Mouse (Mus musculus) liver, embryonic 14 days (tissue): Measurements from ENCODE around the gene Chrna10. TPM values are rescaled to one million over a fixed set of nuclear protein-coding genes. Genes with fewer than 3 reads are reported as not detected.

Experiments used
- polyA plus RNA-seq: library from polyadenylated mRNA; depleted of rRNA; stranded (reverse); fragments of >200 nt; gene quantifications from 2 replicates; pipeline ENCODE4 v1.2.3, GENCODE M21; 2012; rRNA removed

Chrna10 gene
- polyA plus RNA-seq = 0.01 TPM in 1 of 2 replicates, not detected in the other

GRCm38 (mm10) chr7:102116579-102117331 is at the start of gene Chrna10:
Gene Chrna10 (minus strand): TSS chr7:102116828.

GRCm38 (mm10) chr7:102109171-102109570 is 7.5 kb downstream of the Chrna10 start, which contains the start of gene Art5:
Gene Art5 (minus strand): TSS chr7:102109489.

GRCm38 (mm10) chr7:102101487-102101886 is 15.1 kb downstream of the Chrna10 start, which contains the start of gene Art1:
Gene Art1 (plus strand): TSS chr7:102101743.

GRCm38 (mm10) chr7:102082816-102083215 is 33.8 kb downstream of the Chrna10 start, which contains the start of gene Trpc2:
Gene Trpc2 (plus strand): TSS chr7:102083116.

GRCm38 (mm10) chr7:102065046-102065891 is 51.4 kb downstream of the Chrna10 start, which contains the start of the genes Rnf121, Xndc1 and Xntrpc:
Gene Rnf121 (minus strand): TSS chr7:102065469.
Gene Xndc1 (plus strand): TSS chr7:102065511.
Gene Xntrpc (plus strand): TSS chr7:102065713.

Other genes starting within 250 kb of the Chrna10 start
- 0.18 and 0.37 TPM in 2 replicates for gene Folr1, start 246.0 kb downstream of the Chrna10 start, polyA plus RNA-seq
- 58.7 and 64.3 TPM in 2 replicates for gene Lamtor1, start 210.9 kb downstream of the Chrna10 start, polyA plus RNA-seq
- gene Tomt, start 210.5 kb downstream of the Chrna10 start, polyA plus RNA-seq = 0.11 and 0.12 TPM in 2 replicates
- gene Lrrc51, start 182.9 kb downstream of the Chrna10 start, polyA plus RNA-seq = 1.1 and 1.4 TPM in 2 replicates
- gene Numa1, start 182.7 kb downstream of the Chrna10 start, polyA plus RNA-seq = 23.8 and 28.1 TPM in 2 replicates
- gene Il18bp, start 98.1 kb downstream of the Chrna10 start, polyA plus RNA-seq = 9.0 and 12.3 TPM in 2 replicates
- gene Rnf121, start 51.4 kb downstream of the Chrna10 start, polyA plus RNA-seq = 17.6 and 17.7 TPM in 2 replicates
- gene Xndc1, start 51.3 kb downstream of the Chrna10 start, polyA plus RNA-seq = 15.5 and 16.8 TPM in 2 replicates
- 0.98 and 1.3 TPM in 2 replicates for gene Xntrpc, start 51.1 kb downstream of the Chrna10 start, polyA plus RNA-seq
- gene Trpc2, start 33.7 kb downstream of the Chrna10 start, polyA plus RNA-seq = 0.06 TPM in 1 of 2 replicates, not detected in the other
- 0.03 and 0.41 TPM in 2 replicates for gene Art1, start 15.1 kb downstream of the Chrna10 start, polyA plus RNA-seq
- gene Art5, start 7.3 kb downstream of the Chrna10 start, polyA plus RNA-seq = 0.09 and 0.16 TPM in 2 replicates
- gene Nup98, start 93.3 kb upstream of the Chrna10 start, polyA plus RNA-seq = 8.2 and 10.7 TPM in 2 replicates
- 13.1 and 14.6 TPM in 2 replicates for gene Pgap2, start 93.4 kb upstream of the Chrna10 start, polyA plus RNA-seq
- 22.4 and 34.0 TPM in 2 replicates for gene Rhog, start 139.2 kb upstream of the Chrna10 start, polyA plus RNA-seq
- 7.8 and 7.9 TPM in 2 replicates for gene Stim1, start 151.0 kb upstream of the Chrna10 start, polyA plus RNA-seq